Mouse (Mus musculus) heart, embryonic 13.5 days (tissue): ENCODE results near the gene Dok1. TPM values are rescaled to one million over a fixed set of nuclear protein-coding genes. Genes with fewer than 3 reads are reported as not detected.

Experiments
- ATAC-seq: fragments of 200-750 bp; cut with Nextera tagmentation; 2 replicates; pipeline ENCODE4 v1.8.0; 2017; ENCODE audit warnings: moderate TSS enrichment; ENCODE audit not compliant: insufficient number of reproducible peaks, low FRiP score, low TSS enrichment; ENCODE audit errors: extremely low read depth
- H3K27ac ChIP-seq: fragments of 300-500 bp; sonication (generic); replicated peaks from 2 replicates; pipeline ENCODE4 v1.5.1; 2015; ENCODE audit warnings: moderate library complexity, mild to moderate bottlenecking, inconsistent platforms
- H3K27me3 ChIP-seq: fragments of 300-500 bp; sonication (generic); replicated peaks from 2 replicates; pipeline ENCODE4 v1.6.1; 2015; ENCODE audit warnings: mild to moderate bottlenecking, inconsistent platforms
- H3K36me3 ChIP-seq: fragments of 300-500 bp; sonication (generic); 2 replicates; pipeline ENCODE4 v1.6.1; 2015; ENCODE audit warnings: mild to moderate bottlenecking, inconsistent platforms
- H3K4me1 ChIP-seq: fragments of 300-500 bp; sonication (generic); 2 replicates; pipeline ENCODE4 v1.6.1; 2015; ENCODE audit warnings: inconsistent platforms
- H3K4me2 ChIP-seq: fragments of 300-500 bp; sonication (generic); 2 replicates; pipeline ENCODE4 v1.6.1; 2015; ENCODE audit warnings: inconsistent platforms, mild to moderate bottlenecking, moderate library complexity
- H3K4me3 ChIP-seq: fragments of 300-500 bp; sonication (generic); 2 replicates; pipeline ENCODE4 v1.5.1; 2015; ENCODE audit warnings: moderate library complexity, mild to moderate bottlenecking, inconsistent platforms
- H3K9ac ChIP-seq: fragments of 300-500 bp; sonication (generic); 2 replicates; pipeline ENCODE4 v1.6.1; 2015; ENCODE audit warnings: inconsistent platforms, mild to moderate bottlenecking, moderate library complexity
- H3K9me3 ChIP-seq: fragments of 300-500 bp; sonication (generic); 2 replicates; pipeline ENCODE4 v1.6.1; 2016; ENCODE audit warnings: inconsistent platforms
- WGBS: fragments of 180-500 bp; shearing (Covaris S2); methylation state at CpG from one replicate; pipeline ENCODE4 v1.1.7; 2015; ENCODE audit warnings: mixed read lengths; 5-methylcytosine and 5-hydroxymethylcytosine counted together
- polyA plus RNA-seq: library from polyadenylated mRNA; unstranded; fragments of >200 nt; fragmentation: Nextera tagmentation; extraction: Ambion mirVana; gene quantifications from 2 replicates; pipeline ENCODE4 v1.2.1, GENCODE M21; 2015

Gene Dok1
- polyA plus RNA-seq, 1 experiment from 2014 or later: 7.6 TPM

- no peak overlapping the region for H3K9ac ChIP-seq
- peaks cover 62% of the 10 kb centered on the region for H3K27me3 ChIP-seq
- H3K36me3 ChIP-seq: no peaks in the 10 kb centered on the region
Measured at GRCm38 (mm10) chr6:83044742-83045141, 11.5 kb upstream of the Dok1 start.

GRCm38 (mm10) chr6:83043993-83044392, 10.7 kb upstream of the Dok1 start:
- Histone ChIP-seq H3K9me3 (no peaks in the 10 kb centered on the region), H3K27me3 (peaks cover 55% of the 10 kb centered on the region), H3K4me3 (no peak overlapping the region), H3K9ac (0 out of 2 replicates have a peak overlapping the region, but pooled peaks have one; percentile 37), H3K4me1 (peaks cover 22% of the 10 kb centered on the region), H3K36me3 (no peaks in the 10 kb centered on the region), H3K4me2 (peak overlapping the region; percentile 16; the same call in 1 of the 2 replicates), H3K27ac (peak overlapping the region; percentile 75)
- 0 out of 2 replicates have a peak, but pooled peaks have one; percentile 2 for ATAC-seq
- WGBS: 75% methylated on average over 5 of the region's 5 CpGs

More at GRCm38 (mm10) chr6:83044742-83045141, 11.5 kb upstream of the Dok1 start:
- H3K9me3 ChIP-seq: no peaks in the 10 kb centered on the region
- H3K4me3 ChIP-seq: no peak overlapping the region
- peak; percentile 70 for ATAC-seq
- peaks cover 22% of the 10 kb centered on the region for H3K4me1 ChIP-seq
- H3K27ac ChIP-seq: peak overlapping the region; percentile 75
- WGBS: 24% methylated on average over 9 of the region's 9 CpGs
- H3K4me2 ChIP-seq: peak overlapping the region; percentile 16

- no peak overlapping the region for H3K4me3 ChIP-seq
- no peaks in the 10 kb centered on the region for H3K36me3 ChIP-seq
- H3K9me3 ChIP-seq: no peaks in the 10 kb centered on the region
- peaks cover 26% of the 10 kb centered on the region for H3K4me1 ChIP-seq
- H3K9ac ChIP-seq: no peak overlapping the region
- ATAC-seq: no peak
- peaks cover 51% of the 10 kb centered on the region for H3K27me3 ChIP-seq
- peak overlapping the region; percentile 75 for H3K27ac ChIP-seq
- WGBS: 56% methylated on average over 6 of the region's 6 CpGs
- H3K4me2 ChIP-seq: no peak overlapping the region; the same call in 1 of the 2 replicates
Measured at GRCm38 (mm10) chr6:83043561-83043960, 10.3 kb upstream of the Dok1 start.

- ATAC-seq: no peak
- no peaks in the 10 kb centered on the region for H3K9me3 ChIP-seq
- H3K27me3 ChIP-seq: peaks cover 59% of the 10 kb centered on the region
Measured at GRCm38 (mm10) chr6:83040601-83041000, 7.3 kb upstream of the Dok1 start.

DNA sequence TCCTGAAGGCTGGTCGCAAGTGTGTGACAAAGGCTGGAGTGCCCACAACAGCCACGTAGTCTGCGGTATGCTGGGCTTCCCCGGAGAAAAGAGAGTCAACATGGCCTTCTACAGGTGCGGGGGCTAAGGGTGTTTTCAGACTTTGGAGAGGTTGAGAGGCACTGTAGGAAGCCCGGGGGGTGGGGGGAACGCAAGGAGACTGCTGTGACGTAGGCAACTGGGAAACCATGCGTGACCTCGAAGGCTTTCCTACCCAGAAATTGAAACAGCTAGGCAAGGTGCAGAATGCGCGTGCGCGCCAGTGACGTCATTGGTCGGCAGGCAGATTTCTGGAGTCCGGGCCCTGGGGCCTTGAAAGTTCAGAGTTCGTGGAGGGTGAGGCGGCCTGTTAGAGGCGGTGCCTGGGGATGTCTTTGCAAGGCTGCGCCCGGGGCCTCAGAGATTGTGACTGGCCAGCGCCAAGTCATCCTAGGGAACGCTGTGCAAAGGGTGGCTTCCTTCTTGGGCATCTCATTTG, 5.3 kb upstream of the Dok1 start:
- WGBS: 13% methylated on average over 24 of the region's 24 CpGs
- H3K9ac ChIP-seq: peak overlapping the region; percentile 62
- ATAC-seq: no peak; the same call in 1 of the 2 replicates

More at GRCm38 (mm10) chr6:83040601-83041000, 7.3 kb upstream of the Dok1 start:
- Histone ChIP-seq H3K9ac (no peak overlapping the region), H3K36me3 (no peaks in the 10 kb centered on the region), H3K4me3 (no peak overlapping the region), H3K4me1 (peaks cover 32% of the 10 kb centered on the region), H3K4me2 (no peak overlapping the region), H3K27ac (no peak overlapping the region)
- 74% methylated on average over 5 of the region's 5 CpGs for WGBS

DNA sequence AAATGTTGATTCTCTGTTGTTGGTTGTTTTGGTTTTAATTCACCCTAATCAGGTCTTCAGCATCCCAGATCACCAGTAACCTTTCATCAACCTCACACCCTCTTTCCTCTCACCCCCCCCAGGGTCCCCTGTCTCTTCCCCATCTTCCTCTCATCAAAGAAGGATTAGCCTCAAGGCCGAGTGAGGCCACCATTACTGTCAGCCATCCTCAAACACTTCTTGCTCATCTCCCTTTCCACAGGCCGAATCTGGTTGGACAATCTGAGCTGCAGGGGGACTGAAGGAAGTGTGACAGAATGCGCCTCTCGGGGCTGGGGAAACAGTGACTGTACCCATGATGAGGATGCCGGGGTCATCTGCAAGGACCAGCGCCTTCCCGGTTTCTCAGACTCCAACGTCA, 3.9 kb upstream of the Dok1 start:
- no peaks in the 10 kb centered on the region for H3K36me3 ChIP-seq
- peaks cover 36% of the 10 kb centered on the region for H3K4me1 ChIP-seq
- WGBS: 62% methylated on average over 8 of the region's 8 CpGs
- peaks cover 62% of the 10 kb centered on the region for H3K27me3 ChIP-seq
- H3K27ac ChIP-seq: no peak overlapping the region
- H3K9me3 ChIP-seq: no peaks in the 10 kb centered on the region
- no peak overlapping the region for H3K4me2 ChIP-seq
- H3K4me3 ChIP-seq: no peak overlapping the region
- ATAC-seq: no peak
- H3K9ac ChIP-seq: no peak overlapping the region

More for the DNA sequence above, 5.3 kb upstream of the Dok1 start:
- peaks cover 70% of the 10 kb centered on the region for H3K27me3 ChIP-seq
- peak overlapping the region; percentile 67 for H3K4me2 ChIP-seq
- no peaks in the 10 kb centered on the region for H3K36me3 ChIP-seq
- H3K4me1 ChIP-seq: peaks cover 35% of the 10 kb centered on the region
- H3K27ac ChIP-seq: 0 out of 2 replicates have a peak overlapping the region, but pooled peaks have one; percentile 17
- no peaks in the 10 kb centered on the region for H3K9me3 ChIP-seq
- H3K4me3 ChIP-seq: peak overlapping the region; percentile 35

DNA sequence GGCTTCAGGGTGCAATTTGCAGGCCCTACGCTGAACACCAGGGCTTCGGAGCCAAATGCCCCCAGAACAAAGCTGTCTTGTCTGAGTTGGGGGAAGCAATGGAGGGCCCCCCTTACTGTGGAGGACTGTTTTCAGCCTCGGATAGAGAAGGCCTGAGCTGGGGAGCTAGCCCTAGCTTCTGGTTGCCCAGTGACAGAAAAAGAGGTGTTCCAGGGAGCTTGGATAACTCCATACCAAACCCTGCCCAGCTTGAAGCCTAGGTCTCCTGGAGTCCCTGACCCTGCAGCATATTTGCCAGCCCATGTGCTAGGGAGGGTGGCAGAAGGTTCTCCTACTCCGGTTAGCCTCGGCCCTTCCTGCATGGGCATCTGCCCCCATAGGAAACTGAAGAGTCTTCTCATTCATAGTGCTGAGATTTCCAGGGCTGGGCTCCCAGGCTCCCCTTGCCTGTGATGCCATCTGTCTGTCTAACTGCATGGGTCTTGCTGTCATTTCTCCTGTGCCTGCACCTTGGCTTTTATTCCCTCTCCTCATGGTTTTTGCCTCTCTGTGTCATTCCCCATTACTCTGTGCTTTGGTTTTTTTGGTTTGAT, 1.3 kb upstream of the Dok1 start:
- peaks cover 58% of the 10 kb centered on the region for H3K4me1 ChIP-seq
- peak overlapping the region; percentile 90 for H3K27ac ChIP-seq
- H3K27me3 ChIP-seq: peaks cover 68% of the 10 kb centered on the region
- H3K4me2 ChIP-seq: peak overlapping the region; percentile 87
- no peak for ATAC-seq
- H3K9me3 ChIP-seq: no peaks in the 10 kb centered on the region
- 34% methylated on average over 5 of the region's 5 CpGs for WGBS
- peaks cover 8% of the 10 kb centered on the region; the same call in 1 of the 2 replicates for H3K36me3 ChIP-seq
- H3K9ac ChIP-seq: peak overlapping the region; percentile 83
- H3K4me3 ChIP-seq: peak overlapping the region; percentile 77

GRCm38 (mm10) chr6:83032769-83033191, 491 bp downstream of the Dok1 start:
- Histone ChIP-seq H3K4me2 (peak overlapping the region; percentile 87), H3K27ac (peak overlapping the region; percentile 90), H3K4me3 (peak overlapping the region; percentile 77), H3K4me1 (peaks cover 53% of the 10 kb centered on the region), H3K9me3 (no peaks in the 10 kb centered on the region), H3K27me3 (peaks cover 79% of the 10 kb centered on the region), H3K36me3 (peaks cover 8% of the 10 kb centered on the region; the same call in 1 of the 2 replicates), H3K9ac (peak overlapping the region; percentile 83)
- ATAC-seq: peak; percentile 33; the same call in 1 of the 2 replicates
- under 1% methylated on average over 31 of the region's 31 CpGs for WGBS

DNA sequence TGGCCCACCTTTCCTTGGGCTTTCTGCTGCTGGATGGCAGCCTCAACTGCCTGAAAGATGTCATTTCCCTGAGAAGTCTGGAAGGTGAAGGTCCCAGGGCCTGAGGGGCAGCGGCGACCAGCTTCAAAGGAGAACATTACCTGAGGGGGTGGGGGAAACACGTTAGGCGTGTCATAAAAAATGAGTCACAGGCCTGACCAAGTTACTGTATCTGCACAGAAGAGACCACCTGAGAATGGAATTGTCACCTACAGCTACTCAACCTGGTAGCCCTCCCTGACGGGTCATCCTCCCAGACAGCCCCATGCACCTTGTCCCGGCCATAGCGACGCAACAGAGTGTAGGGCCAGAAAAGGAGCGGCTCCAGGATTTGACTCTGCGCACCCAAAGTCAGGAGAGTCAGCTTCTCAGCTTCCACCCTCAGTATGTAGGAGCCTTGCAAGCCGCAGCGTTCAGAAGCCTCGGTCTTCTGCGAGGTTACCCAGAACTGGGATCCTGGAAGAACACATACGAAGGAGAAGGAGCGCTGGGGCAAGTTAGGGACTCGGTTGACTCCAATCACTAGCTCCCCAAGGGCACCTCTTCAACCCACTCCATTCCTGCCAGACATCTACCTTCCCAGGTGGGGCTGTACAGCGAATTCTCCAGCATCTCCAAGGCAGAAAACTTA, 1.2 kb downstream of the Dok1 start:
- Histone ChIP-seq H3K4me1 (peaks cover 58% of the 10 kb centered on the region), H3K36me3 (peaks cover 8% of the 10 kb centered on the region; the same call in 1 of the 2 replicates), H3K9ac (peak overlapping the region; percentile 83), H3K4me3 (peak overlapping the region; percentile 77), H3K9me3 (no peaks in the 10 kb centered on the region), H3K4me2 (peak overlapping the region; percentile 87), H3K27ac (no peak overlapping the region), H3K27me3 (peaks cover 78% of the 10 kb centered on the region)
- 42% methylated on average over 18 of the region's 18 CpGs for WGBS
- ATAC-seq: no peak

GRCm38 (mm10) chr6:83031111-83031510, 2.2 kb downstream of the Dok1 start:
- Histone ChIP-seq H3K4me1 (peaks cover 58% of the 10 kb centered on the region), H3K27ac (no peak overlapping the region), H3K27me3 (peaks cover 80% of the 10 kb centered on the region), H3K4me2 (no peak overlapping the region), H3K9ac (no peak overlapping the region), H3K4me3 (no peak overlapping the region), H3K9me3 (no peaks in the 10 kb centered on the region), H3K36me3 (peaks cover 8% of the 10 kb centered on the region; the same call in 1 of the 2 replicates)
- 75% methylated on average over 7 of the region's 7 CpGs for WGBS
- ATAC-seq: no peak

DNA sequence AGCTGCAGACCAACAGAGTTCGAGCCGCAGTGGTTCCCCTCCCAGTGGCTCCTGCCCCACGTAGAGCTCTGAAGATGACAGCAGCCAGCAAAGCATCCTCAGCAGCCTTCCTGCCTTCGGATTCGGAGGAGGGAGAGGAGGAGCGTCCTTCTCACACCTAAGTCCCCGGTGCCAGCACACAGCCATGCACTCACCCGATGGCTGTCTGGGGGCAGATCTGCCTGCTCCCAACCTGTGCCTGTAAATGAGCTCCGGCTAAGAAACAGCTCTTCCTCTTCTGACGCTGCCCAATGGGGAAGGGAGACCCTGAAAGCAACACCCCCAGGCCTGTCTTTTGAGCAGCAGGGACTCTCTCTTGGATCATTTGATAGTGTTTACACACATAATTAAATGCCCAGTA, 3.5 kb downstream of the Dok1 start:
- Histone ChIP-seq H3K9ac (no peak overlapping the region), H3K4me3 (no peak overlapping the region), H3K4me2 (no peak overlapping the region), H3K36me3 (peaks cover 8% of the 10 kb centered on the region; the same call in 1 of the 2 replicates), H3K27me3 (peaks cover 68% of the 10 kb centered on the region), H3K9me3 (no peaks in the 10 kb centered on the region), H3K27ac (0 out of 2 replicates have a peak overlapping the region, but pooled peaks have one; percentile 36), H3K4me1 (peaks cover 49% of the 10 kb centered on the region)
- ATAC-seq: no peak
- 28% methylated on average over 10 of the region's 10 CpGs for WGBS
